Mouse (Mus musculus): ENCODE data around the gene Trim62. TPM values are rescaled to one million over a fixed set of nuclear protein-coding genes. Genes with fewer than 3 reads are reported as not detected.

Gene Trim62
- 0.18 and 0.22 TPM in 2 replicates for polyA plus RNA-seq (2012; rRNA removed)

DNA sequence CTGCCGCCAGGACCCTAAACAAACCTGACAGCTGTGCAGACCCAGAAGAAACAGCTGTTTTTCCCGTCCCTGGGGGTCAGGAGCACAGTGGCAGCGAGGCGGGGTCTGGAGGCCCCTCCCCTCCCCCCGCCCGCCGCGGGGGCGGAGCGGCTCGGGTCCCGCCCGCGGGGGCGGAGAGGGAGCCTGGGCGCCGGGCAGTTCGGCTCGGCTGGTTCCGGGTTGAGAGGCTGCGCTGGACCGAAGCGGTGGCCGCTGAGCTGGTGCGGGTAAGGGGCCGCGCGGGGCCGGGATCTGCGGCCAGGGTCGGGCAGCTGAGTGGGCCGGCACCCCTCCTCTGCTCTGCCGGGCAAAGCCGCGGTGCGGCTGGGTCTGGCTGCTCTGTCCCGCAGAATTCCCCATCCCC lies at the start of gene Trim62:
Gene Trim62 (plus strand): TSS at position 202 of the 403 bp plus-strand sequence.

Other genes with a start within 250 kb of the Trim62 start
- gene Phc2, start 228.9 kb upstream of the Trim62 start, polyA plus RNA-seq (2012; rRNA removed), result 14.5 and 17.4 TPM in 2 replicates
- 0.03 and 0.08 TPM in 2 replicates for gene A3galt2, start 128.2 kb upstream of the Trim62 start, polyA plus RNA-seq (2012; rRNA removed)
- 6.2 and 7.6 TPM in 2 replicates for gene Zfp362, start 77.5 kb upstream of the Trim62 start, polyA plus RNA-seq (2012; rRNA removed)
- 0.41 and 0.49 TPM in 2 replicates for gene Azin2, start 78.9 kb downstream of the Trim62 start, polyA plus RNA-seq (2012; rRNA removed)
- gene Ak2, start 108.4 kb downstream of the Trim62 start, polyA plus RNA-seq (2012; rRNA removed), result 71.5 and 78.3 TPM in 2 replicates
- gene Rnf19b, start 174.7 kb downstream of the Trim62 start, polyA plus RNA-seq (2012; rRNA removed), result 12.0 and 12.8 TPM in 2 replicates
- 0.96 and 1.0 TPM in 2 replicates for gene Tmem54, start 222.0 kb downstream of the Trim62 start, polyA plus RNA-seq (2012; rRNA removed)
- gene Hpca, start 238.5 kb downstream of the Trim62 start, polyA plus RNA-seq (2012; rRNA removed), result 2.1 and 2.2 TPM in 2 replicates

All from liver, embryonic 14 days (tissue).